Mouse (Mus musculus) midbrain, embryonic 14.5 days (tissue): ENCODE data around the gene Med13. TPM values are rescaled to one million over a fixed set of nuclear protein-coding genes. Genes with fewer than 3 reads are reported as not detected.

Experiments
- ATAC-seq: fragments of 200-750 bp; cut with Nextera tagmentation; 2 replicates; pipeline ENCODE4 v1.8.0; 2017; ENCODE audit warnings: moderate number of reproducible peaks, moderate library complexity; ENCODE audit not compliant: low FRiP score, low TSS enrichment
- DNase-seq: peaks from one replicate; pipeline ENCODE4 v3.0.0-alpha.2; 2015
- H3K27ac ChIP-seq: fragments of 300-500 bp; sonication (generic); replicated peaks from 2 replicates; pipeline ENCODE4 v1.5.1; 2014; ENCODE audit warnings: mild to moderate bottlenecking, low read depth, low read length, moderate library complexity
- H3K27me3 ChIP-seq: fragments of 300-500 bp; sonication (generic); 2 replicates; pipeline ENCODE4 v1.6.1; 2014; ENCODE audit warnings: low read length, control low read depth, mixed read lengths; ENCODE audit not compliant: control insufficient read depth, insufficient read depth
- H3K36me3 ChIP-seq: fragments of 300-500 bp; sonication (generic); 2 replicates; pipeline ENCODE4 v1.6.1; 2014; ENCODE audit warnings: low read length, control low read depth; ENCODE audit not compliant: control insufficient read depth, insufficient read depth
- H3K4me1 ChIP-seq: fragments of 300-500 bp; sonication (generic); 2 replicates; pipeline ENCODE4 v1.6.1; 2014; ENCODE audit warnings: mild to moderate bottlenecking, antibody characterized with exemption, low read length, control low read depth; ENCODE audit not compliant: control insufficient read depth, insufficient read depth
- H3K4me2 ChIP-seq: fragments of 300-500 bp; sonication (generic); 2 replicates; pipeline ENCODE4 v1.6.1; 2014; ENCODE audit warnings: mild to moderate bottlenecking, low read length, moderate library complexity
- H3K4me3 ChIP-seq: fragments of 300-500 bp; sonication (generic); replicated peaks from 2 replicates; pipeline ENCODE4 v1.5.1; 2014; ENCODE audit warnings: low read depth, low read length
- H3K9ac ChIP-seq: fragments of 300-500 bp; sonication (generic); replicated peaks from 2 replicates; pipeline ENCODE4 v1.6.1; 2014; ENCODE audit warnings: mild to moderate bottlenecking, low read length, moderate library complexity
- H3K9me3 ChIP-seq: fragments of 300-500 bp; sonication (generic); 2 replicates; pipeline ENCODE4 v1.6.1; 2016; ENCODE audit warnings: low read length, control low read depth, mixed read lengths; ENCODE audit not compliant: control insufficient read depth
- WGBS: fragments of 180-500 bp; shearing (Covaris S2); extraction: QIAGEN DNeasy Blood & Tissue Kit; methylation state at CpG from one replicate; pipeline ENCODE4 v1.1.7; 2014; 5-methylcytosine and 5-hydroxymethylcytosine counted together
- polyA plus RNA-seq: library from polyadenylated mRNA; unstranded; fragments of >200 nt; fragmentation: Nextera tagmentation; extraction: Ambion mirVana; gene quantifications from 2 replicates; pipeline ENCODE4 v1.2.1, GENCODE M21; 2014

The Med13 gene
- polyA plus RNA-seq, 1 experiment from 2014 or later: 15.1 TPM

DNA sequence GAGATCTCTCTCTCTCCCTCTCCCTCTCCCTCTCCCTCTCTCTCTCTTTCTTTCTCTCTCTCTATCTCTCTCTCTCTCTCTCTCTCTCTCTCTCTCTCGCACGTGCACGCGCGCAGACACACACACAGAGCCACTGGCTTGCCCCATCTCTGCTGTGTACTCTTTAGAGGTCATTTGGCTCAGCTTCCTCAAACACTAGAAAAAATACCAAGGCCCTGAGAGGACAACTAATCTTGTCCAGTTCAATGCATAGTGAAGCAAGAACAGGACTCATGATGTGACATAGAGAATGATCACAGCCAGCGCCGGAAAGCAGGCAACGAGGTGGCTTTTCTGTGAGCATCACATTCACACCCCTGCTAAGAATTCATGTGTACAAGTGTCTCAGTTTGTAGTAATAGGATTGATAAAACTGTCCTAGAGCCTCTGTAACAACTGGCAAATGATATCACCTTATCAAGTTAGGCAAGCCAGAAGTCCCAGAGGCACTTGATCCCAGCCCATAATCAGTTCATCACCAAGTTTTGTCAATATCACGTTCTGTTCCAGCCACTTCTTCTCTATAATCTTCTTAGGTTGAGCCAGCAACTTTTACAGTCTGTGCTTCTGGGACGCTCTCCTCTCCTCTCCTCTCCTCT, 25.2 kb upstream of the Med13 start:
- ATAC-seq (no peak), DNase-seq (no peak)
- Histone ChIP-seq H3K9me3 (no peaks in the 10 kb centered on the region), H3K4me3 (no peak overlapping the region), H3K27ac (no peak overlapping the region), H3K4me2 (no peak overlapping the region), H3K36me3 (no peaks in the 10 kb centered on the region), H3K27me3 (no peaks in the 10 kb centered on the region), H3K9ac (no peak overlapping the region), H3K4me1 (0 out of 2 replicates have a peak, but pooled peaks cover 3% of the 10 kb centered on the region)
- WGBS: 88% methylated on average over 10 of the region's 10 CpGs

- H3K9ac ChIP-seq: no peak overlapping the region
- no peaks in the 10 kb centered on the region for H3K36me3 ChIP-seq
- 81% methylated on average over 5 of the region's 5 CpGs for WGBS
- H3K4me1 ChIP-seq: no peaks in the 10 kb centered on the region
- H3K4me3 ChIP-seq: no peak overlapping the region
- no peak for ATAC-seq
- no peak overlapping the region for H3K27ac ChIP-seq
- no peak for DNase-seq
- H3K27me3 ChIP-seq: no peaks in the 10 kb centered on the region
- no peaks in the 10 kb centered on the region for H3K9me3 ChIP-seq
- H3K4me2 ChIP-seq: no peak overlapping the region
These were observed 24.2 kb upstream of the Med13 start for GRCm38 (mm10) chr11:86381478-86382091.

- no peaks in the 10 kb centered on the region for H3K27me3 ChIP-seq
- WGBS: 90% methylated on average over 12 of the region's 12 CpGs
- H3K4me1 ChIP-seq: no peaks in the 10 kb centered on the region
- H3K36me3 ChIP-seq: no peaks in the 10 kb centered on the region
- H3K27ac ChIP-seq: no peak overlapping the region
- no peak overlapping the region for H3K4me3 ChIP-seq
- no peak overlapping the region for H3K9ac ChIP-seq
- DNase-seq (no peak), ATAC-seq (no peak)
- no peaks in the 10 kb centered on the region for H3K9me3 ChIP-seq
- no peak overlapping the region for H3K4me2 ChIP-seq
These were observed 23.3 kb upstream of the Med13 start for GRCm38 (mm10) chr11:86380521-86381238.

DNA sequence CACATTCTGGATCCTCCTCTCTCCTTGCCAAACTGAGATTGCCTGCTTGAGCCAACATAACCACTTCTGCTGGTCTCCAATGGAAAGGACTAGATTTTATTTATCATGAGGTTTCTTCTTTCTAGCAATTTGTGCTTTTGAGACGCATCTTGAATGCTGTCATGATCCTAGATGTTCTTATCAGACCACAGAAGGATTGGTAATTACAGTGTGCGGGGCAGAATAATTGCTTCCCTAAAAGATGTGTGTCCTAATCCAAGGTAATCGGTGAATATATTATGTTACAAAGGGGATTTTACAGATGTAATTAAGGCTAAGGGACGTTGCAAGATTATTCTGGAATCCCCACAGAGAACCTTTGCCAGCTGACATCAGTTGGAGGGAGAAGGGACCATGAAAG, 21.6 kb upstream of the Med13 start:
- DNase-seq (peak; percentile 12), ATAC-seq (no peak)
- Histone ChIP-seq H3K4me3 (no peak overlapping the region), H3K4me2 (no peak overlapping the region), H3K9me3 (no peaks in the 10 kb centered on the region), H3K27me3 (no peaks in the 10 kb centered on the region), H3K27ac (no peak overlapping the region), H3K36me3 (no peaks in the 10 kb centered on the region), H3K9ac (no peak overlapping the region), H3K4me1 (no peaks in the 10 kb centered on the region)
- WGBS: 37% methylated on average over 4 of the region's 4 CpGs

- H3K36me3 ChIP-seq: no peaks in the 10 kb centered on the region
- H3K4me1 ChIP-seq: no peaks in the 10 kb centered on the region
- no peak overlapping the region for H3K9ac ChIP-seq
- 89% methylated on average over 5 of the region's 5 CpGs for WGBS
- no peaks in the 10 kb centered on the region for H3K9me3 ChIP-seq
- DNase-seq (no peak), ATAC-seq (no peak)
- H3K27me3 ChIP-seq: no peaks in the 10 kb centered on the region
- H3K27ac ChIP-seq: no peak overlapping the region
- no peak overlapping the region for H3K4me2 ChIP-seq
- H3K4me3 ChIP-seq: no peak overlapping the region
These were observed 20.4 kb upstream of the Med13 start for GRCm38 (mm10) chr11:86377841-86378240.

- no peak overlapping the region for H3K27ac ChIP-seq
- no peaks in the 10 kb centered on the region for H3K9me3 ChIP-seq
- H3K4me2 ChIP-seq: no peak overlapping the region
- H3K9ac ChIP-seq: no peak overlapping the region
- no peaks in the 10 kb centered on the region for H3K36me3 ChIP-seq
- H3K4me1 ChIP-seq: no peaks in the 10 kb centered on the region
- 81% methylated on average over 4 of the region's 4 CpGs for WGBS
- H3K4me3 ChIP-seq: no peak overlapping the region
- DNase-seq: no peak
- no peak for ATAC-seq
- H3K27me3 ChIP-seq: no peaks in the 10 kb centered on the region
These were observed 19.3 kb upstream of the Med13 start for GRCm38 (mm10) chr11:86376707-86377106.

- 89% methylated on average over 6 of the region's 6 CpGs for WGBS
- Histone ChIP-seq H3K27ac (no peak overlapping the region), H3K9me3 (no peaks in the 10 kb centered on the region), H3K9ac (no peak overlapping the region), H3K4me3 (no peak overlapping the region), H3K4me1 (no peaks in the 10 kb centered on the region), H3K4me2 (no peak overlapping the region), H3K36me3 (no peaks in the 10 kb centered on the region), H3K27me3 (no peaks in the 10 kb centered on the region)
- DNase-seq (no peak), ATAC-seq (no peak)
These were observed 17.7 kb upstream of the Med13 start for GRCm38 (mm10) chr11:86375086-86375485.

GRCm38 (mm10) chr11:86371266-86371665, 13.9 kb upstream of the Med13 start:
- 79% methylated on average over 7 of the region's 7 CpGs for WGBS
- no peaks in the 10 kb centered on the region for H3K9me3 ChIP-seq

GRCm38 (mm10) chr11:86369860-86370259, 12.5 kb upstream of the Med13 start:
- Histone ChIP-seq H3K4me1 (no peaks in the 10 kb centered on the region), H3K9me3 (no peaks in the 10 kb centered on the region), H3K4me2 (no peak overlapping the region), H3K4me3 (no peak overlapping the region), H3K27me3 (no peaks in the 10 kb centered on the region), H3K27ac (no peak overlapping the region), H3K9ac (no peak overlapping the region), H3K36me3 (no peaks in the 10 kb centered on the region)
- ATAC-seq: no peak
- WGBS: 92% methylated on average over 5 of the region's 5 CpGs
- no peak for DNase-seq

More at GRCm38 (mm10) chr11:86371266-86371665, 13.9 kb upstream of the Med13 start:
- Histone ChIP-seq H3K27me3 (no peaks in the 10 kb centered on the region), H3K36me3 (no peaks in the 10 kb centered on the region), H3K4me1 (no peaks in the 10 kb centered on the region), H3K27ac (no peak overlapping the region), H3K4me3 (no peak overlapping the region), H3K4me2 (no peak overlapping the region), H3K9ac (no peak overlapping the region)
- ATAC-seq (no peak), DNase-seq (no peak)
